Mouse (Mus musculus) forebrain, embryonic 13.5 days (tissue): ENCODE measurements around the gene Tex33. TPM values are rescaled to one million over a fixed set of nuclear protein-coding genes. Genes with fewer than 3 reads are reported as not detected.

Experiments used
- ATAC-seq: fragments of 200-750 bp; cut with Nextera tagmentation; 2 replicates; pipeline ENCODE4 v1.8.0; 2017
- H3K27ac ChIP-seq: fragments of 300-500 bp; sonication (generic); 2 replicates; pipeline ENCODE4 v1.5.1; 2015; ENCODE audit warnings: inconsistent platforms, mild to moderate bottlenecking, moderate library complexity
- H3K27me3 ChIP-seq: fragments of 300-500 bp; sonication (generic); 2 replicates; pipeline ENCODE4 v1.6.1; 2015; ENCODE audit warnings: mild to moderate bottlenecking, inconsistent platforms
- H3K36me3 ChIP-seq: fragments of 300-500 bp; sonication (generic); 2 replicates; pipeline ENCODE4 v1.6.1; 2015; ENCODE audit warnings: mild to moderate bottlenecking, inconsistent platforms; ENCODE audit not compliant: poor library complexity, severe bottlenecking
- H3K4me1 ChIP-seq: fragments of 300-500 bp; sonication (generic); 2 replicates; pipeline ENCODE4 v1.6.1; 2015; ENCODE audit warnings: inconsistent platforms
- H3K4me2 ChIP-seq: fragments of 300-500 bp; sonication (generic); 2 replicates; pipeline ENCODE4 v1.6.1; 2015; ENCODE audit warnings: inconsistent platforms, mild to moderate bottlenecking, moderate library complexity
- H3K4me3 ChIP-seq: fragments of 300-500 bp; sonication (generic); 2 replicates; pipeline ENCODE4 v1.5.1; 2015; ENCODE audit warnings: mild to moderate bottlenecking, inconsistent platforms
- H3K9ac ChIP-seq: fragments of 300-500 bp; sonication (generic); 2 replicates; pipeline ENCODE4 v1.6.1; 2015; ENCODE audit warnings: mild to moderate bottlenecking, inconsistent platforms
- H3K9me3 ChIP-seq: fragments of 300-500 bp; sonication (generic); replicated peaks from 2 replicates; pipeline ENCODE4 v1.6.1; 2016; ENCODE audit warnings: inconsistent platforms
- WGBS: fragments of 180-500 bp; shearing (Covaris S2); methylation state at CpG from one replicate; pipeline ENCODE4 v1.1.7; 2015; 5-methylcytosine and 5-hydroxymethylcytosine counted together
- polyA plus RNA-seq: library from polyadenylated mRNA; unstranded; fragments of >200 nt; fragmentation: Nextera tagmentation; extraction: Ambion mirVana; gene quantifications from 2 replicates; pipeline ENCODE4 v1.2.1, GENCODE M21; 2015

The Tex33 gene
- polyA plus RNA-seq, 1 experiment from 2014 or later, result not detected

GRCm38 (mm10) chr15:78413083-78413718, 17.5 kb upstream of the Tex33 start:
- Histone ChIP-seq H3K9me3 (no peaks in the 10 kb centered on the region), H3K9ac (no peak overlapping the region), H3K4me1 (peaks cover 16% of the 10 kb centered on the region), H3K4me2 (no peak overlapping the region), H3K27me3 (peaks cover 37% of the 10 kb centered on the region), H3K27ac (no peak overlapping the region), H3K36me3 (peaks cover 13% of the 10 kb centered on the region; the same call in 1 of the 2 replicates), H3K4me3 (no peak overlapping the region)
- 90% methylated on average over 14 of the region's 14 CpGs for WGBS
- ATAC-seq, result no peak

GRCm38 (mm10) chr15:78409570-78410052, 13.9 kb upstream of the Tex33 start:
- no peak for ATAC-seq
- H3K9ac ChIP-seq, result peak overlapping the region; percentile 35; the same call in 1 of the 2 replicates
- H3K27me3 ChIP-seq, result peaks cover 40% of the 10 kb centered on the region
- H3K4me2 ChIP-seq, result peak overlapping the region; percentile 53
- WGBS, result 11% methylated on average over 12 of the region's 12 CpGs
- H3K4me3 ChIP-seq, result peak overlapping the region; percentile 30
- no peaks in the 10 kb centered on the region for H3K9me3 ChIP-seq
- peaks cover 39% of the 10 kb centered on the region for H3K4me1 ChIP-seq
- H3K36me3 ChIP-seq, result peaks cover 13% of the 10 kb centered on the region; the same call in 1 of the 2 replicates
- no peak overlapping the region for H3K27ac ChIP-seq

- H3K27ac ChIP-seq, result peak within 1 kb of the TSS; percentile 97
Observed at GRCm38 (mm10) chr15:78406293-78406934, 10.7 kb upstream of the Tex33 start, which contains the start of gene Mpst. Gene Mpst (plus strand): TSS chr15:78406416.

GRCm38 (mm10) chr15:78405517-78406211, 10.0 kb upstream of the Tex33 start, which contains the start of gene Tst:
Gene Tst (minus strand): TSS chr15:78405907.
- H3K4me3 ChIP-seq, result peak within 1 kb of the TSS; percentile 64
- no peaks in the 10 kb centered on the region for H3K9me3 ChIP-seq
- H3K27ac ChIP-seq, result peak within 1 kb of the TSS; percentile 97
- peak within 1 kb of the TSS; percentile 71 for H3K9ac ChIP-seq
- H3K27me3 ChIP-seq, result peaks cover 28% of the 10 kb centered on the region
- peak; percentile 73 for ATAC-seq
- H3K4me1 ChIP-seq, result peaks cover 59% of the 10 kb centered on the region
- H3K36me3 ChIP-seq, result no peaks in the 10 kb centered on the region
- H3K4me2 ChIP-seq, result peak within 1 kb of the TSS; percentile 85
- WGBS, result 1% methylated on average over 34 of the region's 34 CpGs

More at GRCm38 (mm10) chr15:78406293-78406934, 10.7 kb upstream of the Tex33 start, which contains the start of gene Mpst:
- Histone ChIP-seq H3K27me3 (peaks cover 36% of the 10 kb centered on the region), H3K4me1 (peaks cover 61% of the 10 kb centered on the region), H3K4me2 (peak within 1 kb of the TSS; percentile 85), H3K36me3 (no peaks in the 10 kb centered on the region), H3K9ac (peak within 1 kb of the TSS; percentile 71), H3K9me3 (no peaks in the 10 kb centered on the region), H3K4me3 (peak within 1 kb of the TSS; percentile 64)
- ATAC-seq, result peak; percentile 88
- WGBS, result under 1% methylated on average over 38 of the region's 40 CpGs

GRCm38 (mm10) chr15:78405098-78405497, 9.4 kb upstream of the Tex33 start:
- ATAC-seq, result no peak

GRCm38 (mm10) chr15:78403896-78404295, 8.2 kb upstream of the Tex33 start:
- Histone ChIP-seq H3K4me2 (peak overlapping the region; percentile 32), H3K27ac (peak overlapping the region; percentile 44; the same call in 1 of the 2 replicates), H3K27me3 (peaks cover 10% of the 10 kb centered on the region), H3K9ac (peak overlapping the region; percentile 9; the same call in 1 of the 2 replicates), H3K4me1 (peaks cover 45% of the 10 kb centered on the region), H3K4me3 (no peak overlapping the region), H3K36me3 (no peaks in the 10 kb centered on the region), H3K9me3 (no peaks in the 10 kb centered on the region)
- ATAC-seq, result no peak
- 32% methylated on average over 1 of the region's 1 CpGs for WGBS

More at GRCm38 (mm10) chr15:78405098-78405497, 9.4 kb upstream of the Tex33 start:
- Histone ChIP-seq H3K36me3 (no peaks in the 10 kb centered on the region), H3K9me3 (no peaks in the 10 kb centered on the region), H3K4me2 (peak overlapping the region; percentile 85), H3K27me3 (peaks cover 22% of the 10 kb centered on the region), H3K27ac (0 out of 2 replicates have a peak overlapping the region, but pooled peaks have one; percentile 97), H3K4me1 (peaks cover 54% of the 10 kb centered on the region), H3K4me3 (peak overlapping the region; percentile 64), H3K9ac (peak overlapping the region; percentile 71)
- 51% methylated on average over 11 of the region's 11 CpGs for WGBS

- peaks cover 45% of the 10 kb centered on the region for H3K4me1 ChIP-seq
- H3K9ac ChIP-seq, result no peak overlapping the region
- H3K9me3 ChIP-seq, result no peaks in the 10 kb centered on the region
- no peak overlapping the region for H3K4me3 ChIP-seq
- H3K27ac ChIP-seq, result peak overlapping the region; percentile 44; the same call in 1 of the 2 replicates
- WGBS, result 64% methylated on average over 3 of the region's 3 CpGs
- H3K36me3 ChIP-seq, result no peaks in the 10 kb centered on the region
- peak overlapping the region; percentile 32 for H3K4me2 ChIP-seq
- ATAC-seq, result no peak
- H3K27me3 ChIP-seq, result peaks cover 5% of the 10 kb centered on the region
Observed at GRCm38 (mm10) chr15:78403301-78403741, 7.6 kb upstream of the Tex33 start.

- 80% methylated on average over 7 of the region's 7 CpGs for WGBS
- no peak for ATAC-seq
- H3K27ac ChIP-seq, result no peak overlapping the region
Observed at GRCm38 (mm10) chr15:78402423-78402822, 6.7 kb upstream of the Tex33 start.

GRCm38 (mm10) chr15:78401921-78402320, 6.2 kb upstream of the Tex33 start:
- Histone ChIP-seq H3K4me3 (no peak overlapping the region), H3K27me3 (no peaks in the 10 kb centered on the region), H3K36me3 (no peaks in the 10 kb centered on the region), H3K9me3 (no peaks in the 10 kb centered on the region), H3K4me1 (peaks cover 34% of the 10 kb centered on the region), H3K9ac (no peak overlapping the region), H3K4me2 (no peak overlapping the region), H3K27ac (no peak overlapping the region)
- WGBS, result 67% methylated on average over 4 of the region's 4 CpGs
- no peak for ATAC-seq

More at GRCm38 (mm10) chr15:78402423-78402822, 6.7 kb upstream of the Tex33 start:
- Histone ChIP-seq H3K27me3 (no peaks in the 10 kb centered on the region), H3K4me1 (peaks cover 39% of the 10 kb centered on the region), H3K4me2 (no peak overlapping the region), H3K36me3 (no peaks in the 10 kb centered on the region), H3K9me3 (no peaks in the 10 kb centered on the region), H3K9ac (no peak overlapping the region), H3K4me3 (no peak overlapping the region)

GRCm38 (mm10) chr15:78401345-78401744, 5.6 kb upstream of the Tex33 start:
- Histone ChIP-seq H3K27me3 (no peaks in the 10 kb centered on the region), H3K9ac (no peak overlapping the region), H3K4me3 (no peak overlapping the region), H3K27ac (no peak overlapping the region), H3K9me3 (no peaks in the 10 kb centered on the region), H3K4me1 (peaks cover 33% of the 10 kb centered on the region), H3K36me3 (no peaks in the 10 kb centered on the region), H3K4me2 (no peak overlapping the region)
- ATAC-seq, result no peak
- WGBS, result 81% methylated on average over 6 of the region's 6 CpGs

- no peak for ATAC-seq
- Histone ChIP-seq H3K4me1 (0 out of 2 replicates have a peak, but pooled peaks cover 2% of the 10 kb centered on the region), H3K4me2 (no peak overlapping the region), H3K9ac (no peak overlapping the region), H3K4me3 (no peak overlapping the region), H3K27ac (no peak overlapping the region), H3K9me3 (no peaks in the 10 kb centered on the region), H3K27me3 (no peaks in the 10 kb centered on the region), H3K36me3 (no peaks in the 10 kb centered on the region)
- 79% methylated on average over 3 of the region's 3 CpGs for WGBS
Observed at GRCm38 (mm10) chr15:78390855-78391254, 4.9 kb downstream of the Tex33 start.
